Mouse (Mus musculus): ENCODE data around the gene Zcchc14.

- TF ChIP-seq POLR2A (IDR thresholded peaks at IDR 0.05; ENCODE audit: extremely low read depth, insufficient read depth, low read length) (no peak), CTCF (IDR thresholded peaks at IDR 0.05; ENCODE audit: extremely low read depth, insufficient read depth, low read length) (no peak)
Measured at GRCm38 (mm10) chr8:121650389-121651307, 2.1 kb downstream of the Zcchc14 start.

Measured in cortical plate, adult 2 months (tissue).